Mouse (Mus musculus) stomach, postnatal 0 days (tissue): ENCODE results near the gene Polr2m. TPM values are rescaled to one million over a fixed set of nuclear protein-coding genes. Genes with fewer than 3 reads are reported as not detected.

ENCODE experiments used
- ATAC-seq: fragments of 200-750 bp; cut with Nextera tagmentation; 2 replicates; pipeline ENCODE4 v1.8.0; 2017; ENCODE audit not compliant: low FRiP score, low TSS enrichment
- DNase-seq: peaks from one replicate; pipeline ENCODE4 v3.0.0-alpha.2; 2016; ENCODE audit warnings: low spot score
- H3K27ac ChIP-seq: fragments of 300-500 bp; sonication (generic); replicated peaks from 2 replicates; pipeline ENCODE4 v1.5.1; 2014; ENCODE audit warnings: mild to moderate bottlenecking, control low read depth
- H3K27me3 ChIP-seq: fragments of 300-500 bp; sonication (generic); 2 replicates; pipeline ENCODE4 v1.6.1; 2014; ENCODE audit warnings: low read length; ENCODE audit not compliant: control insufficient read depth, insufficient read depth
- H3K36me3 ChIP-seq: fragments of 300-500 bp; sonication (generic); 2 replicates; pipeline ENCODE4 v1.6.1; 2014; ENCODE audit warnings: low read length, mixed read lengths; ENCODE audit not compliant: control insufficient read depth, insufficient read depth
- H3K4me1 ChIP-seq: fragments of 300-500 bp; sonication (generic); replicated peaks from 2 replicates; pipeline ENCODE4 v1.6.1; 2014; ENCODE audit warnings: antibody characterized with exemption; ENCODE audit not compliant: control insufficient read depth, insufficient read depth
- H3K4me2 ChIP-seq: fragments of 300-500 bp; sonication (generic); replicated peaks from 2 replicates; pipeline ENCODE4 v1.6.1; 2014; ENCODE audit warnings: low read depth, mild to moderate bottlenecking, control low read depth, moderate library complexity
- H3K4me3 ChIP-seq: fragments of 300-500 bp; sonication (generic); 2 replicates; pipeline ENCODE4 v1.5.1; 2014; ENCODE audit warnings: low read depth, low read length, control low read depth
- H3K9ac ChIP-seq: fragments of 300-500 bp; sonication (generic); 2 replicates; pipeline ENCODE4 v1.6.1; 2014; ENCODE audit warnings: mild to moderate bottlenecking, low read length, control low read depth, mixed read lengths
- H3K9me3 ChIP-seq: fragments of 300-500 bp; sonication (generic); 2 replicates; pipeline ENCODE4 v1.6.1; 2016; ENCODE audit warnings: low read length; ENCODE audit not compliant: control insufficient read depth
- CTCF ChIP-seq: IDR thresholded peaks from 2 replicates; pipeline ENCODE4 v1.5.1; 2016; ENCODE audit warnings: antibody characterized with exemption, low read depth, mild to moderate bottlenecking, moderate library complexity
- EP300 ChIP-seq: optimal IDR thresholded peaks from 2 replicates; pipeline ENCODE3; 2016; ENCODE audit warnings: antibody characterized with exemption
- WGBS: fragments of 180-500 bp; shearing (Covaris S2); extraction: QIAGEN DNeasy Blood & Tissue Kit; methylation state at CpG from one replicate; pipeline ENCODE4 v1.1.7; 2014; 5-methylcytosine and 5-hydroxymethylcytosine counted together
- polyA plus RNA-seq: library from polyadenylated mRNA; unstranded; fragments of >200 nt; fragmentation: Nextera tagmentation; extraction: Ambion mirVana; gene quantifications from 2 replicates; pipeline ENCODE4 v1.2.1, GENCODE M21; 2015

The Polr2m gene
- polyA plus RNA-seq, 1 experiment from 2014 or later = 149 TPM

GRCm38 (mm10) chr9:71480305-71480704 is 5.4 kb downstream of the Polr2m start:
- H3K4me3 ChIP-seq = no peak overlapping the region
- no peak overlapping the region for H3K4me2 ChIP-seq
- no peak overlapping the region for H3K27ac ChIP-seq
- H3K4me1 ChIP-seq = no peaks in the 10 kb centered on the region
- peaks cover 49% of the 10 kb centered on the region for H3K36me3 ChIP-seq
- no peaks in the 10 kb centered on the region for H3K9me3 ChIP-seq
- DNase-seq = no peak
- H3K9ac ChIP-seq = no peak overlapping the region
- TF ChIP-seq EP300 = no peak
- no peak for TF ChIP-seq CTCF
- no peaks in the 10 kb centered on the region for H3K27me3 ChIP-seq
- no peak for ATAC-seq
- 89% methylated on average over 2 of the region's 2 CpGs for WGBS

DNA sequence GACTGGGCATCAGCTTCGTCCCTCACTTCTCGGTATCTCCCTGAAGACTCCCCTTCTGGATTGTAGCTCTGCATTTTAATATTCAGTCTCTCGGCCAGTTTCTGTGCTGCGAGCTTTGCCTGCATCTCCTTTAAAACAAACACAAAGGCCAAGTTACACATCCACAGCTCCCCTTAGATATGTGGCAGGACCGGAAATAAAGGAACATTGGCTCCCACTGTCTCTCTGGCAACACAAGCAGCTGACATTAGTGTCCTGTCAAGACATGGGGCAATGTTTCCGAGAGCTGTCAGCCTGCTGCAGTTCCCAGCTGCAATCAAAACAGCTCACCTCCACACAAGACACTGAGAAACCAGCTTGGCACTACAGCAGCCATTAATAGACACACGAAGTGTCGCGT is 6.3 kb downstream of the Polr2m start:
- TF ChIP-seq EP300 = no peak
- TF ChIP-seq CTCF = no peak
- 84% methylated on average over 9 of the region's 9 CpGs for WGBS

DNA sequence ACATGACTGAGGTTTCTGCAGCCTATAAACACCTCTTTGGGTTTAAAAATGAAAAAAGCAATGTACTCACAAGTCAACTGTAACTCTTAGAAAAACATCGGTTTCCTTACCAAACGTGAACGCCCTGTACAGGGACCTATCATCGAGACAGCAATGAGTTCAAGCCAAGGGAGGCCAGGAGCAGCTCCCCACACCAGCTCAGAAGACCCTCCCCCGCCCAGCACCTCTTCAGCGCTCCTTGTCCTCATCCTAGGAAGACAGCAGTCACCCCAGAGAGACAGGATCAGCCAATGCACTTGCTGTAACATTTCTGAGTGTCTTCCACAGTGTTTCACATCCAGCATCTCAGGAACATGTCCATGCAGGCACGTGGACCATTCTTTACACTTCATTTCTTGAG is 7.1 kb downstream of the Polr2m start:
- Histone ChIP-seq H3K4me1 (no peaks in the 10 kb centered on the region), H3K9me3 (no peaks in the 10 kb centered on the region), H3K4me3 (no peak overlapping the region), H3K4me2 (no peak overlapping the region), H3K9ac (no peak overlapping the region), H3K27ac (no peak overlapping the region), H3K27me3 (no peaks in the 10 kb centered on the region), H3K36me3 (peaks cover 49% of the 10 kb centered on the region)
- no peak for TF ChIP-seq CTCF
- TF ChIP-seq EP300 = no peak
- 93% methylated on average over 7 of the region's 7 CpGs for WGBS
- ATAC-seq (no peak), DNase-seq (no peak)

More for the DNA sequence above, 6.3 kb downstream of the Polr2m start:
- H3K4me1 ChIP-seq = no peaks in the 10 kb centered on the region
- peaks cover 49% of the 10 kb centered on the region for H3K36me3 ChIP-seq
- H3K4me3 ChIP-seq = no peak overlapping the region
- no peak overlapping the region for H3K9ac ChIP-seq
- H3K4me2 ChIP-seq = no peak overlapping the region
- DNase-seq (no peak), ATAC-seq (no peak)
- H3K27ac ChIP-seq = no peak overlapping the region
- no peaks in the 10 kb centered on the region for H3K9me3 ChIP-seq
- H3K27me3 ChIP-seq = no peaks in the 10 kb centered on the region

DNA sequence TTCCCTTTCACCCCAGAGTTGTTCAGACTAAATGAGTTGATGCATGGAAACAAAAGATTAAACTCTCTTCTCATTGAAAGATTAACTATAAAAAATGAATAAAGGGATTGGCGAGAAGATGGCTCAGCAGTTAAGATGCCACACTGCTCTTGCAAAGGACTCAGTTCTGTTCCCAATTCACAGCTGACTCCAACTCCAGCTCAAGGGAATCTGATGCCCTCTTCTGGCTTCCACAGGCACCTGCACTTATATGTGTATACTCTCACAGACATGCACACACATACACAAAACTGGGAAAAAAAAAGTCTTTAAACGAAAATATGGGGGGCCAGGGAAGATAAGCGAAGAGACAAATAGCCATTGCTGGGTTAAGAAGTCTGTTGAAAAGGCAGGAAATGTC is 9.1 kb downstream of the Polr2m start:
- H3K4me2 ChIP-seq = no peak overlapping the region
- H3K27ac ChIP-seq = no peak overlapping the region
- no peak overlapping the region for H3K4me3 ChIP-seq
- H3K36me3 ChIP-seq = peaks cover 36% of the 10 kb centered on the region
- TF ChIP-seq CTCF (peak; percentile 31; the same call in 1 of the 2 replicates), EP300 (no peak)
- H3K27me3 ChIP-seq = no peaks in the 10 kb centered on the region
- ATAC-seq = no peak
- no peak for DNase-seq
- H3K4me1 ChIP-seq = no peaks in the 10 kb centered on the region
- H3K9me3 ChIP-seq = no peaks in the 10 kb centered on the region
- H3K9ac ChIP-seq = no peak overlapping the region
- 94% methylated on average over 3 of the region's 3 CpGs for WGBS

GRCm38 (mm10) chr9:71475536-71475935 is 10.2 kb downstream of the Polr2m start:
- no peaks in the 10 kb centered on the region for H3K9me3 ChIP-seq
- H3K4me2 ChIP-seq = no peak overlapping the region
- no peak for DNase-seq
- peaks cover 29% of the 10 kb centered on the region for H3K36me3 ChIP-seq
- H3K4me3 ChIP-seq = no peak overlapping the region
- no peaks in the 10 kb centered on the region for H3K27me3 ChIP-seq
- no peak overlapping the region for H3K27ac ChIP-seq
- no peak overlapping the region for H3K9ac ChIP-seq
- H3K4me1 ChIP-seq = no peaks in the 10 kb centered on the region
- TF ChIP-seq CTCF = no peak
- ATAC-seq = no peak
- WGBS = 98% methylated on average over 4 of the region's 4 CpGs

DNA sequence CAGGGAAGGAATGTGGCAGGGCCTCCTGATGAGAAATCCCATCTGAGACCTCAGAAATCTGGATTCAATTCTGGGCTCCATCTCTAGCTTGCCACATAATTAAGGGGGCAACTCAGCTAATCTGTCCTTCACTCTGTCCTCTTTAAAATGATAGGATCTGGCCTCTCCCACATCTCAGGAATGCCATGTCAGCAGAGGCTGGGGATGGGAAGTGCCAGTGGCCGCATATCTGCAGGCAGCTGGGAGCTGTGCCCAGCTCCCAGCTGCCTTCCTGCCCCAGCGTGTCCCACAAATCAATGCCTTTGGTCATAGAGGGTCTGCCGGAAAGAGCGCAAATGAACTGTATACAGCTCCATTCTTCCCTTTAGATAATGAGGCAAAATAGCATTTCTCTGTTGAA is 18.3 kb downstream of the Polr2m start:
- no peaks in the 10 kb centered on the region for H3K36me3 ChIP-seq
- 64% methylated on average over 4 of the region's 4 CpGs for WGBS
- no peak overlapping the region for H3K4me3 ChIP-seq
- H3K9me3 ChIP-seq = no peaks in the 10 kb centered on the region
- no peaks in the 10 kb centered on the region for H3K4me1 ChIP-seq
- ATAC-seq (no peak), DNase-seq (no peak)
- TF ChIP-seq CTCF = no peak
- TF ChIP-seq EP300 = no peak
- no peak overlapping the region for H3K9ac ChIP-seq
- no peak overlapping the region for H3K27ac ChIP-seq
- H3K27me3 ChIP-seq = no peaks in the 10 kb centered on the region
- no peak overlapping the region for H3K4me2 ChIP-seq
